ENCODE assay signal across 28 mouse cellular contexts in genomic region chr14:76559208-76559607, GRCm38 (mm10).
"Had no signal": no experiment of that assay in that cellular context is flagged by ENCODE, and none has a peak within 500 bp of the region (broad histone marks: within the 10 kb centered on the region; RNA-seq: fewer than 3 reads in every experiment).

No protein-coding gene starts in this region.

- H3K27me3 ChIP-seq: heart, embryonic 12.5 days; hindbrain, embryonic 12.5 days; kidney, embryonic 15.5 days; limb, embryonic 13.5 days; limb, embryonic 15.5 days had no signal

- ATAC-seq: hindbrain, embryonic 16.5 days; inflammation-experienced regulatory T-cells, adult 6 months; intestine, embryonic 16.5 days had no signal

- DNase-seq: gastrocnemius, adult 2 months; gastrocnemius, postnatal 10 days; gastrocnemius, postnatal 25 days; heart, adult 18-20 months; heart, postnatal 10 days; heart, postnatal 4 days; kidney, adult 18-20 months; kidney, adult 9 months; kidney, postnatal 25 days; kidney, postnatal 4 days; left cerebral cortex, postnatal 4 days; liver, embryonic 13.5 days; lung, adult 18-20 months had no signal

- H3K36me3 ChIP-seq: heart, embryonic 10.5 days; heart, embryonic 12.5 days; hindbrain, embryonic 10.5 days; hindbrain, embryonic 12.5 days; kidney, embryonic 15.5 days; limb, embryonic 13.5 days; limb, embryonic 15.5 days; liver, embryonic 13.5 days; liver, embryonic 15.5 days had no signal

- H3K4me2 ChIP-seq: hindbrain, embryonic 12.5 days; hindbrain, embryonic 14.5 days; limb, embryonic 15.5 days had no signal

- H3K9ac ChIP-seq: heart, embryonic 12.5 days; hindbrain, embryonic 12.5 days; hindbrain, embryonic 14.5 days; kidney, embryonic 15.5 days; limb, embryonic 13.5 days; limb, embryonic 15.5 days; liver, embryonic 13.5 days; liver, embryonic 15.5 days had no signal

- H3K9me3 ChIP-seq: heart, embryonic 10.5 days; heart, embryonic 12.5 days; hindbrain, embryonic 10.5 days; hindbrain, embryonic 12.5 days; kidney, embryonic 15.5 days; limb, embryonic 13.5 days; limb, embryonic 15.5 days; liver, embryonic 13.5 days; liver, embryonic 15.5 days had no signal

- H3K27ac ChIP-seq: gastrocnemius, adult 2 months; heart, embryonic 10.5 days; hindbrain, embryonic 10.5 days; hindbrain, embryonic 12.5 days; hindbrain, embryonic 14.5 days; kidney, embryonic 15.5 days; kidney, postnatal 0 days; layer of hippocampus, adult 2 months; left cerebral cortex, adult 2 months; limb, embryonic 15.5 days; liver, embryonic 13.5 days; liver, embryonic 15.5 days had no signal

- H3K4me3 ChIP-seq: gastrocnemius, adult 2 months; heart, embryonic 10.5 days; heart, embryonic 12.5 days; hindbrain, embryonic 10.5 days; hindbrain, embryonic 12.5 days; kidney, embryonic 15.5 days; layer of hippocampus, adult 2 months; left cerebral cortex, adult 2 months; limb, embryonic 13.5 days; limb, embryonic 15.5 days; liver, embryonic 13.5 days had no signal
